Mouse (Mus musculus) fat pad, adult 2 months (tissue): ENCODE measurements around the gene Fyn.

Experiments
- DNase-seq: peaks from one replicate; pipeline ENCODE4 v3.0.0-alpha.2; 2011; ENCODE audit warnings: low read depth, low spot score; ENCODE audit errors: extremely low read depth

Fyn gene

GRCm38 (mm10) chr10:39378025-39378603 is 9.5 kb downstream of the Fyn start:
- DNase-seq = no peak

- no peak for DNase-seq
These were observed 10.6 kb downstream of the Fyn start for GRCm38 (mm10) chr10:39379287-39379686.

GRCm38 (mm10) chr10:39379721-39380370 is 11.2 kb downstream of the Fyn start:
- no peak for DNase-seq

GRCm38 (mm10) chr10:39385259-39385658 is 16.6 kb downstream of the Fyn start:
- no peak for DNase-seq

GRCm38 (mm10) chr10:39386203-39386602 is 17.5 kb downstream of the Fyn start:
- no peak for DNase-seq

- DNase-seq = no peak
These were observed 18.4 kb downstream of the Fyn start for GRCm38 (mm10) chr10:39387024-39387423.

- DNase-seq = no peak
These were observed 18.9 kb downstream of the Fyn start for GRCm38 (mm10) chr10:39387556-39387955.

- no peak for DNase-seq
These were observed 19.5 kb downstream of the Fyn start for GRCm38 (mm10) chr10:39388144-39388543.

GRCm38 (mm10) chr10:39389451-39389891 is 20.8 kb downstream of the Fyn start:
- no peak for DNase-seq

GRCm38 (mm10) chr10:39390541-39390940 is 21.9 kb downstream of the Fyn start:
- DNase-seq = no peak

GRCm38 (mm10) chr10:39392900-39393483 is 24.3 kb downstream of the Fyn start:
- DNase-seq = no peak

- no peak for DNase-seq
These were observed 26.9 kb downstream of the Fyn start for GRCm38 (mm10) chr10:39395544-39395943.

- DNase-seq = no peak
These were observed 30.3 kb downstream of the Fyn start for GRCm38 (mm10) chr10:39398924-39399323.

GRCm38 (mm10) chr10:39400155-39400554 is 31.5 kb downstream of the Fyn start:
- no peak for DNase-seq

- DNase-seq = no peak
These were observed 33.8 kb downstream of the Fyn start for GRCm38 (mm10) chr10:39402487-39402886.

- DNase-seq = no peak
These were observed 35.1 kb downstream of the Fyn start for GRCm38 (mm10) chr10:39403706-39404105.

GRCm38 (mm10) chr10:39404175-39404574 is 35.5 kb downstream of the Fyn start:
- no peak for DNase-seq

- no peak for DNase-seq
These were observed 37.5 kb downstream of the Fyn start for GRCm38 (mm10) chr10:39405982-39406797.

- DNase-seq = no peak
These were observed 38.1 kb downstream of the Fyn start for GRCm38 (mm10) chr10:39406798-39407189.

GRCm38 (mm10) chr10:39407553-39407952 is 38.9 kb downstream of the Fyn start:
- no peak for DNase-seq

- no peak for DNase-seq
These were observed 40.9 kb downstream of the Fyn start for GRCm38 (mm10) chr10:39409602-39410001.
